Mouse (Mus musculus): Measurements from ENCODE around the gene Sin3a. TPM values are rescaled to one million over a fixed set of nuclear protein-coding genes. Genes with fewer than 3 reads are reported as not detected.

Sin3a gene
- total RNA-seq, 1 experiment from 2014 or later = 122 TPM

- no peak for ATAC-seq (replicated peaks in 1 of 2; ENCODE audit: insufficient read depth in 1 of 2, low FRiP score in 2 of 2, low TSS enrichment in 1 of 2, low read depth in 1 of 2, poor library complexity in 2 of 2, severe bottlenecking in 2 of 2)
These were observed 57.8 kb downstream of the Sin3a start for GRCm38 (mm10) chr9:57129641-57130040.

DNA sequence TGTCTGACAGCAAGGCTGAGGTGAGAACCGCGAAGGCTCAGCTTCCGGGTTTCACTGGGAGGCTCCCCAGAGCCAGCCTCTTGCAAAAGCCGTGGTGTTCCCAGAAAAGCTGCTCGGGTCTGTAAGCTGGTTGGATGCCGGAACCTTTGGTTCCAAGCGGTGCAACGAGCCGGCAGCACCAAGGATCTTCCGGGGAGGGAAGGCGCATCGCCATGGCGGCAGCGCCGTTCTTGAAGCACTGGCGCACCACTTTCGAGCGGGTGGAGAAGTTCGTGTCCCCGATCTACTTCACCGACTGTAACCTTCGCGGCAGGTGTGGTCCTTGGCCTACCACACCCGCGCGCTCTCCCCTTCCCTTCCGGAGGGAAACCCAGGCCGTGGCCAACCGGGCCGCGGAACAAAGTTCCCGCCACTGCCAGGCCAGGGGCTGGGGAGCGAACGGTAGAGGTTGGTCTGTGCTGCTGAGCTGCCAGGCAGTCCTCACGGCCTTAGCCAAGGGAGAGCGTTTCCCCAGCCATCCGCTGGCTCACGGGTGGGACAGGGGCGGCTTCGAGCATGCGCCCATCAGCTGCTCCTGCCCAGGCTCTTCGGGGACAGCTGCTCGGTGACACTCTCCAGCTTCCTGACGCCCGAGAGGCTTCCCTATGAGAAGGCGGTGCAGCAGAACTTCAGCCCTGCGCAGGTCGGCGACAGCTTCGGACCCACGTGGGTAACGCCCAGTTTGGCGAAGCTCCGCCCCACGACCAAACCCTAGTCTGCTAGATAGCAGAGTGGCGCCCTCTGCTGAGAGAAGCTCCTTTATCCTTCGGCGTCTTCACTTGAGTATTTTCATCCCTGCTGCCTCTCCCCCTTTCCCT is 59.0 kb downstream of the Sin3a start, which contains the start of gene Man2c1:
Gene Man2c1, plus strand, starts transcription at position 114 of the 857 bp plus-strand sequence.
- peak; percentile 87 to 90 for ATAC-seq (replicated peaks in 1 of 2; ENCODE audit: insufficient read depth in 1 of 2, low FRiP score in 2 of 2, low TSS enrichment in 1 of 2, low read depth in 1 of 2, poor library complexity in 2 of 2, severe bottlenecking in 2 of 2)

DNA sequence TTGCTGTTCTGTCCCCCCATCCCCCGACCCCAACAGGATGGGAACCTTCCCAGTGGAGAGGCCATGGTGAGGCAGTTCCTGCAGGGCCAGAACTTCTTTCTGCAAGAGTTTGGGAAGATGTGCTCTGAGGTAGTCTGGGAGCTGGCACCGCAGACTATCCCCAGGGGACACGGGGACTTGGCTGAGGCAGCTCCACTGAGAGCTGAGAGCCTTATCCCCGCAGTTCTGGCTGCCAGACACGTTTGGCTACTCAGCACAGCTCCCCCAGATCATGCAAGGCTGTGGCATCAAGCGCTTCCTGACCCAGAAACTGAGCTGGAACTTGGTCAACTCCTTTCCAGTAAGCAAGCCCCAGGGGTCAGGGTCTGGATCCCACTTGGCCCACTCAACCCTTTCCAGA is 65.4 kb downstream of the Sin3a start:
- ATAC-seq (replicated peaks in 1 of 2; ENCODE audit: insufficient read depth in 1 of 2, low FRiP score in 2 of 2, low TSS enrichment in 1 of 2, low read depth in 1 of 2, poor library complexity in 2 of 2, severe bottlenecking in 2 of 2) = no peak

DNA sequence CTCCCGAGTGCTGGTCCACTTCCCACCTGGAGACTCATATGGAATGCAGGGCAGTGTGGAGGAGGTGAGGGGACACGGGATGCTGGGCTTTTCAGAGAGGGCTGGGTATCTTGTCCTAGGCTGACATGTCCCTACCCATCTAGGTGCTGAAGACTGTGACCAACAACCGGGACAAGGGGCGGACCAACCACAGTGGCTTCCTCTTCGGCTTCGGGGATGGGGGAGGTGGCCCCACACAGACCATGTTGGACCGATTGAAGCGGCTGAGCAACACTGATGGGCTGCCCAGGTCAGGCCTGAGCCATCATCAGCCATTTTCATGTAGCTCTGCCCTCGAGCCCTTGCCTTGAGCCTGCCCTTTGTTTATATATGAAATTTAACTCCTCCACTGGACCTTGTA is 65.9 kb downstream of the Sin3a start:
- no peak for ATAC-seq (replicated peaks in 1 of 2; ENCODE audit: insufficient read depth in 1 of 2, low FRiP score in 2 of 2, low TSS enrichment in 1 of 2, low read depth in 1 of 2, poor library complexity in 2 of 2, severe bottlenecking in 2 of 2)

DNA sequence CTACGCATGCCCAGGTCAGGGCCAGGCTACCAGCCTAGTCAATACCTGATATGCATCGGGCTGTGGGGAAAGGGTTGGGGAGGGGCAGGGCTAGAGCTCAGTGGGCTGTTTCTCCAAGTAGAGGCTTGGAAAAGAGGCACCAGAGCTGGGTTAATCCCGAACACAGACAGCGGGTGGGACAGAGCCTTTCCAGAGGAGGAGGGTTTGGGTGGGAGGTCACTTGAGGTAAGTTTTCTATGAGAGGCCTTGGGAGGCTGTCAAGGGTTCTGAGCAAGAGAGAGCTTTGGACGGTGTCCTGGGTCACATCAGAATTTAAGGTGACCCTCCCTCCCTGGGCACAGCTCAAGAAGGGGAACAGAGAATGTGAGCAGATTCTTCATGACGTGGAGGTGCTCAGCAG is 66.7 kb downstream of the Sin3a start:
- no peak for ATAC-seq (replicated peaks in 1 of 2; ENCODE audit: insufficient read depth in 1 of 2, low FRiP score in 2 of 2, low TSS enrichment in 1 of 2, low read depth in 1 of 2, poor library complexity in 2 of 2, severe bottlenecking in 2 of 2)

DNA sequence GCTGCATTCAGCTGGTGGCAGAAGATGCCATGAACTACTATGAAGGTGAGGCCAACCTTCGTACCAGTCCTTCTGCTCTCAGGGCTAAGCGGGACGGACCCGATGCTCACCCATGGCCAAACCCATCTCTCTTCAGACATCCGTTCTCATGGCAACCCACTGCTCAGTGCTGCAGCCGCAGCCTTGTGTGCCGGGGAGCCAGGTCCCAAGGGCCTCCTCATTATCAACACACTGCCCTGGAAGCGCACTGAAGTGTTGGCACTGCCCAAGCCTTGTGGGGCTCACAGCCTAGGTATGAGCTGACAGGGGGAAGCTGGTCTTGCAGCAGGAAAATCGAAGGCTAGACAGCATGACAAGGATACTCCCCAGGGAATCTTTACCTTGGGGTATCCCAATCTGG is 67.3 kb downstream of the Sin3a start:
- ATAC-seq (replicated peaks in 1 of 2; ENCODE audit: insufficient read depth in 1 of 2, low FRiP score in 2 of 2, low TSS enrichment in 1 of 2, low read depth in 1 of 2, poor library complexity in 2 of 2, severe bottlenecking in 2 of 2) = no peak

DNA sequence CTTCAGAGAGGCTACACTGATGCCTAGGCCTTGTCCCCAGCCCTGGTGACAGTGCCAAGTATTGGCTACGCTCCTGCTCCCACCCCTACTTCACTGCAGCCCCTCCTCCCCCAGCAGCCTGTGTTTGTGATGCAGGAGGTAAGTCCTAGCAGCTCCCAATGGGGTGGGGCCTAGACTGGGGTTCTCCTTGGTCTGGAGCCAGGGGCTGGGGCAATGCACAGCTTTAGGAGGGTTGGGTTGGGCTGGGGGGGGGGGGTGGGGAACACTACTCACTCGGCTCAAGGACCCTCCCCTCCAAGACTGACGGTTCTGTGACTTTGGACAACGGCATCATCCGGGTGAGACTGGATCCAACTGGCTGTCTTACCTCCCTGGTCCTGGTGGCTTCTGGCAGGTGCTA is 67.7 kb downstream of the Sin3a start:
- ATAC-seq (replicated peaks in 1 of 2; ENCODE audit: insufficient read depth in 1 of 2, low FRiP score in 2 of 2, low TSS enrichment in 1 of 2, low read depth in 1 of 2, poor library complexity in 2 of 2, severe bottlenecking in 2 of 2) = no peak

DNA sequence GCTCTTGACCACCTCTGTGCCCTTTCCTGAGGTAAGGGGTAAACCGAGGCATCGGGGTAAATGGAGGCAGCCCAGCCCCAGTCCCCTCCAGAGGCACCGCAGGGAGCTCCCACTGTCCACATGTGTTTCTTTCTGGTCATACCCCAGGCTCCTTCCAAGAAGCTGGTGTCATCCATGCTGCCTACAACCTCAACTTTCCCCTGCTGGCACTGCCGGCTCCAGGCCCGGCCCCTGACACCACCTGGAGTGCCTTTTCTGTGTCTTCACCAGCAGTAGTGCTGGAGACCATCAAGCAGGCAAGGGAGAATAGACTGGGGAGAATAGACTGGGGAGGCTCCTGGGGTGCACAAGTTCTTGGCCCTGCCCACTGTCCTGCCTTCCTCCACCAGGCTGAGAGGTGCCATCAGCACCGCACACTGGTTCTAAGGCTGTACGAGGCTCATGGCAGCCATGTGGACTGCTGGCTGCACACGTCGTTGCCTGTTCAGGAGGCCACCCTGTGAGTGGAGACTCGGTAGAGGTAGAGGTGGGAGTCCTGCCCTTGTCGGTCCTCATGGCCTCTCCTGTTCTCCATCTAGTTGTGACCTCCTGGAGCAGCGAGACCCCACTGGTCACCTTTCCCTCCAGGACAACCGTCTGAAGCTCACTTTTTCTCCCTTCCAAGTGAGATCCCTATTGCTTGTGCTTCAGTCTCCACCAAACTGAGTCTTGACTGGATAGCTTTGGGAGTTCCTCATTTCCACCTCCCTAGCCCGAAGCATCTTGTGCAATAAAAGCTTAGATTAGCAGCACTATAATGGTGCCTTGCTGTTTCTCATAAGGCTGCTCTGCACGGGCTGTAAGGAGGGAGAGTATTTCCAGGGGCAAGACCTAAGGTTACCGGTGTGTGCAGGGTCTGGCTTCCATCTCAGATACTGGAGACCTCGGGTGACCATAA is 69.8 kb downstream of the Sin3a start:
- no peak for ATAC-seq (replicated peaks in 1 of 2; ENCODE audit: insufficient read depth in 1 of 2, low FRiP score in 2 of 2, low TSS enrichment in 1 of 2, low read depth in 1 of 2, poor library complexity in 2 of 2, severe bottlenecking in 2 of 2)

DNA sequence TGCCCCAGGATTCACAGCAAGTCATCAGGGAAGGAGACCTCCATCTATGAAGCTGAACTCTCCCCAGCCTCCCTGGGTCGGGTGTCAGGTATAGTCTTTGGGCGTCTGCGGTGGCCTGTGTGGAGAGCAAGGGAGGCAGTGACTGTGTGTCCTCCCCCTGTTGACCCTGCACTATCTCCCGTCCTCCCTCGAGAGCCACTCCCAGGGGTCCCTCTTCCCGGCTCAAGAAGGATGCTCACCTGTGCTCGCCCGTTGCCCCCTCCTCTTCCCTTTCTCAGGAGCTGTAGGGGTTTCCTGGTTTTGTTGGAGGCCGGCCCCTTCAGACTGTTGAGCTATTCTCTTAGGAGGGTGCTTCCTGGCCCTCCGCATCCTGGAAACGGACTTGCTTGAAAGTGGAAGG is 71.4 kb downstream of the Sin3a start:
- no peak for ATAC-seq (replicated peaks in 1 of 2; ENCODE audit: insufficient read depth in 1 of 2, low FRiP score in 2 of 2, low TSS enrichment in 1 of 2, low read depth in 1 of 2, poor library complexity in 2 of 2, severe bottlenecking in 2 of 2)

GRCm38 (mm10) chr9:57144830-57145229 is 73.0 kb downstream of the Sin3a start:
- no peak for ATAC-seq (replicated peaks in 1 of 2; ENCODE audit: insufficient read depth in 1 of 2, low FRiP score in 2 of 2, low TSS enrichment in 1 of 2, low read depth in 1 of 2, poor library complexity in 2 of 2, severe bottlenecking in 2 of 2)

DNA sequence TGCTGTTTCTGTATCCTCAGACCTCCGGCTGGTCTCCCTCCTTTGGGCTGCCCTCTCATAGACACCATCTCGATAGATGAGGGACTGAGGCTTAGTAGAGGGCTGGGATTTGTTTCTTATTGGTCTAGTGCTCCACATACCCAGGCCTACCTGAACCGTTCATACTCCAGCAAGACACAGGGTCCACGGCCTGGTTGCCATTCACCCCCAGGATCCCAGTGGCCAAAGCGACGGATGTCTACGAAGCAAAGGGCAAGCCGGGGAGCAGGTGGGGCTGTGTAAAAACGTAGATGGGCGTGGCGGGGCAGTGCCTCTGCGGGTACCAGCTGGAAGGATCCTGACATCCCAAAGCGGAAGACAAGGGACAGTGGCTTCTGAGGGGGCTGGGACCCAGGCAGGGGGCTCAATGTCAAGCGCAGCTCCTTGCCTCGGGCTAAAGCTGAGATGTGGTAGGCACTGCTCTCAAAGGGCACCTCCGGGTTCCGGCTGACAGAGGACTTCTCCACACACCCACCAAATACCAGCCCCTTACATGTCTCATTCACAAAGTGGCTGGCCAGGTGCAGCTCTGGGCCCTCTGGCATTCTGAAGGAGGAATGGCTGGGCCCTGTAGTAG is 74.7 kb downstream of the Sin3a start:
- no peak for ATAC-seq (replicated peaks in 1 of 2; ENCODE audit: insufficient read depth in 1 of 2, low FRiP score in 2 of 2, low TSS enrichment in 1 of 2, low read depth in 1 of 2, poor library complexity in 2 of 2, severe bottlenecking in 2 of 2)

DNA sequence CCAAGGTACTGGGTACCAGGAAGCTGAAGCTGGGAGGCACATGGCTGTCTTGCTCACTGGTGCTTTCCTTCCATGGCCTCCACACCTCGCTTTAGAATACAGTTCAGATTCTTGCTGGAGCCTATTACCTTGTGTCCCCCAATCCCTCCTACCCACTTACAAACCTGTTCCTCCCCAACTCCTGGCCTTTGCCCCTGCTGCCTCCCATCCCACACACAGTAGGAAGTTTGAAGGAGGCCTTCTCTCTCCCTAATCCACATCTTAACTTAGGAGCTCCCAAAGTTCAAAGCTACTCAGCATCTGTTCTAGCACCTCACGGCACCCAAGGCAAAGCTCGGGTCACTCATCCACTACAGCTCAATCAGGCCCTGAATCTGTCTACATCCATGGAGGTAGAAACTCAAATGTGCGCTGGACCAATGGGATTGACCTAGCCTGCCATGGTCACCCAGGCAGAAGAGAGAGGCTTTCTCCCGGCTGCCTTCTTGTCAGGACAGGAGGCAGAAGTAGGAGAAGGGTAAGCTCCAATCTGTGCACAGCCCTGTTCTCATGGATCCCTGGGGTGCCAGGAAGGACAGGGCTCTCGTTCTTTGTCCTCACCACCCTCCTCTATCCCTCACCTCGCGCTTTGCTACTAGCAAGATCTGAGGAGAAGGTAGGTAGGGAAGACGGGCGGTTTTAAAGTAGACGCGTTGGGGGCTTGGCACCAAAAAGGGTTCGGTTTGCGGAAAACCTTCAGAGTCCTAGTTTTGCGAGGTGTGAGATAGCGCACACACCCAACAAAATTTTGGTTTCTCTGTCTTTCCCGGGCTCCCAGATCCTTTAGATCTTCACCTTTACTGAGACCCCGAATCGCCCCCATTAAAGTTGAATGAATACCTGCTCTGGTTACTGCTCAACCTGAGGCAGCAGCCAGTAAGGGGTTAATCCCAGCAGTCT is 75.6 kb downstream of the Sin3a start:
- 0 out of 4 replicates have a peak, but pooled peaks of 1 of the 2 experiments have one; percentile 7 for ATAC-seq (replicated peaks in 1 of 2; ENCODE audit: insufficient read depth in 1 of 2, low FRiP score in 2 of 2, low TSS enrichment in 1 of 2, low read depth in 1 of 2, poor library complexity in 2 of 2, severe bottlenecking in 2 of 2)

DNA sequence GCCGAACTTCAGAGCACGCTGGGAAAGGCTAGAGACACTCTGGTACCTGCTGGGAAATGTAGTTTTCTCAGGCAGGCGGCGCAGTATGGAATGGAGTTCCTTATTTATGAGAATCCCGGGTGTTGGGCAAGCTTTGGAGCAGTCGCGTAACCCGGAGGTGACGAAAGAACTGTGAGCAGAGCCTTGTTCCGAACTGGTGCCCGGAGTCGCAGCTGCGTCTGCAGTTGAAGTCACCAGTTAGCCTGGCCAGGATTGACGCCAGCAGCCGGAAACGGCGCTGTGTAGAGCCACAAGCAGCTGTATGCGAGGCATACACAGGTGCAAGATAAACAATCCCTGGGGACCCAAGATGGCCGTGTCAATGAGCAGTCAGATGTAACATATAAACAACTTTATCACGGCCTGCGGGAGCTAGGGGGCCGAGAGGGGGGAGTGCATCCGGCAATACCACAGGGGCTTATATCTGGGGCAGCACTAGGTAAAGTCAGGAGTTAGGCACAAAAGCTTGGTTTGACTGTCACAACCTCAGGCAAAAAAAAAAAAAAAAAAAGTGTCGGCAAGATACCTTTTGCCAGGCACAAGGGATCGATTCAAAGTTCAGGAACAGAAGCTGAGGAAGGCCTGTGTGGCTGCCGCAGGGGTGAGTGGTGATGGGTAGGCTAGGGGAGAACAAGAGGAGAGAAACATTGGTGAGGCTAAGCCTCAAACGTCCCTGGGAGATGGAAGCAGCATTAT is 76.5 kb downstream of the Sin3a start, which contains the start of gene Neil1:
Gene Neil1, minus strand, starts transcription at position 162 of the 735 bp plus-strand sequence.
- ATAC-seq (replicated peaks in 1 of 2; ENCODE audit: insufficient read depth in 1 of 2, low FRiP score in 2 of 2, low TSS enrichment in 1 of 2, low read depth in 1 of 2, poor library complexity in 2 of 2, severe bottlenecking in 2 of 2) = peak; percentile 91 to 92

- ATAC-seq (replicated peaks in 1 of 2; ENCODE audit: insufficient read depth in 1 of 2, low FRiP score in 2 of 2, low TSS enrichment in 1 of 2, low read depth in 1 of 2, poor library complexity in 2 of 2, severe bottlenecking in 2 of 2) = no peak
These were observed 77.2 kb downstream of the Sin3a start for GRCm38 (mm10) chr9:57149021-57149420.

- ATAC-seq (replicated peaks in 1 of 2; ENCODE audit: insufficient read depth in 1 of 2, low FRiP score in 2 of 2, low TSS enrichment in 1 of 2, low read depth in 1 of 2, poor library complexity in 2 of 2, severe bottlenecking in 2 of 2) = no peak
These were observed 78.4 kb downstream of the Sin3a start for GRCm38 (mm10) chr9:57150192-57150591.

DNA sequence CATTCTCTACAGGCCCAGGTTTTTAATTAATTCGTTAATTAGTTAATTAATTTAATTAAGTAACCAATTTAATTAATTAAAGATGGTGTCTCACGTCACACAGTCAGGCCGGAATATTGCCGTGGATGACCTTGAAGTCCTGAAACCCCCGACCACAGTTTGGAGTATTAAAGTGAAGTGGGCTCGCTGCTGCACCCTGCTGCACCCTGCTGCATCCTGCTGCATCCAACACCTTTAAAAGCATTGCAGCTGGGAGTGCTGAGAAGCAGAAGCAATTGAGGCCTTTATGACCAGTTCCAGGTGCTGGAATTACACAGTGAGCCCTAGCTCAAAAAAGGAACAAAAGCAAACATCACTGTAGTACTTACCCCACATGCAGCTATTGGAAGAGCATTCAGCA is 80.5 kb downstream of the Sin3a start:
- no peak for ATAC-seq (replicated peaks in 1 of 2; ENCODE audit: insufficient read depth in 1 of 2, low FRiP score in 2 of 2, low TSS enrichment in 1 of 2, low read depth in 1 of 2, poor library complexity in 2 of 2, severe bottlenecking in 2 of 2)
